Mouse (Mus musculus) retina, embryonic 14.5 days (tissue): ENCODE results near the gene 9330161L09Rik.
"Not testable (repeated sequence)": the region's sequence is repeated elsewhere in the genome, so short reads cannot be mapped to it uniquely, and the experiment has no call there.

Source experiments
- DNase-seq: peaks from one replicate; pipeline ENCODE4 v3.0.0-alpha.2; 2015; ENCODE audit warnings: low spot score

Gene 9330161L09Rik

DNA sequence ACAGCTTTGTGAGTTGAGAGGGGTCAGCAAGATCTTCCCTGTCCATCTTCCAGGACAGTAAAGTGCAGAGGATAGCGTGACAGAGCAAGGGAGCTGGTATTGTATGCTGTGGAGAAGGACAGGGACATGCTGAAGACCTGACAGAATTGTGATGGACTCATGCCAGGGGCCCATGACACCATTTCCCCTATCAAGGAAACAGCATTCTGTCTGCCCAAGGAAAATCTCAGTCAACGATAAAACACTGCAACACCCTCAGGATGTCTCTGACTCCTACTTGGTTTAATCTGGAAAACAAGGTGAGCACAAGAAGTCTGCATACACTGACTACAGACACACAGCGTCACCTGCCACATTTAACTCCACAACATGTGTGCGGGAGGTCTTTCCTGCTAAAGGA, at the start of gene 9330161L09Rik:
Gene 9330161L09Rik, minus strand, starts transcription at position 101 of the 400 bp plus-strand sequence.
- no peak for DNase-seq

- DNase-seq: no peak
Measured at GRCm38 (mm10) chr12:103457140-103457539, 49.5 kb upstream of the 9330161L09Rik start, which contains the start of gene Ifi27l2b. Ifi27l2b (minus strand) TSS chr12:103457223.

GRCm38 (mm10) chr12:103456727-103457126, 49.1 kb upstream of the 9330161L09Rik start:
- DNase-seq: not testable (repeated sequence)

- DNase-seq: no peak
Measured at GRCm38 (mm10) chr12:103453361-103453760, 45.7 kb upstream of the 9330161L09Rik start.

- DNase-seq: no peak
Measured at GRCm38 (mm10) chr12:103445060-103445459, 37.4 kb upstream of the 9330161L09Rik start.

DNA sequence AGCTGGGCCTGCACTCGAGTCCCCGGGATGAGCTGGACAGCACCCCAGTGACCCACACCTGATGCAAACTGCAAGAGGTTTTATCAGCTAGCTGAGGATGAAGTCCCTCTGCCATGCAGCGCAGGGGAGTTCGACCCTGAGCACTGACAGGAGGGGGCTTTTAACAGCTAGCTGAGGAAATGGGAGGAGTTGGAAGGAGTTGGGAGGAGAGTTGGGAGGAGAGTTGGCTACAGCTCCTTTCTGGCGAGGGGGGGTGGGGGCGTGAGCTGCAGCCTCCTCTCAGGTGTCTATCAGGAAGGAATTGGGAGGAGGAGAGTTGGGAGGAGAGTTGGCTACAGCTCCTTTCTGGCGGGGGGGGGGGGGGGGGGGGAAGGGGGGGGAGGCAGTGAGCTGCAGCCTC, 36.6 kb upstream of the 9330161L09Rik start:
- not testable (repeated sequence) for DNase-seq

- no peak for DNase-seq
Measured at GRCm38 (mm10) chr12:103443524-103443923, 35.9 kb upstream of the 9330161L09Rik start, which contains the start of gene Ifi27l2a. Ifi27l2a (minus strand) TSS chr12:103443680.

- DNase-seq: no peak
Measured at GRCm38 (mm10) chr12:103437601-103438000, 30.0 kb upstream of the 9330161L09Rik start.

DNA sequence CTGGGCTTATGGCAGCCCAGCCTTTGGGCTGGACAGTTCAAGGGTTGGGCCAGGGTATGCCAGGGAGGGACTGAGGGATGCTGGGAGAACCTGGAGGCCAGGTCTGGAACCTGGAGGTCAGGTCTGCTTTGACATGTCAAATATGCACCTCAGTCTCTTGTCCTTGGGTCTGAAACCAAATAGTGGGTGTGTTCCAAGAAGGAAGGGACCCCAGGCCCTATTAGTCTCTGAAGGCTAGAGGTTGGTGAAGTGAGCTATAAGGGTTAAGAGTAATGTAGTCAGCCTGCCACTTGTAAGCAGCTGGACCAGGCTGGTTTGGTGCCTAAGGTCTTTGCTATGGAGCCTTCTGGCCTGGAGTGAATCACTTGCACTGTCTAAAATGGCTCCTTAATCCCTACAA, 27.2 kb upstream of the 9330161L09Rik start:
- DNase-seq: no peak

DNA sequence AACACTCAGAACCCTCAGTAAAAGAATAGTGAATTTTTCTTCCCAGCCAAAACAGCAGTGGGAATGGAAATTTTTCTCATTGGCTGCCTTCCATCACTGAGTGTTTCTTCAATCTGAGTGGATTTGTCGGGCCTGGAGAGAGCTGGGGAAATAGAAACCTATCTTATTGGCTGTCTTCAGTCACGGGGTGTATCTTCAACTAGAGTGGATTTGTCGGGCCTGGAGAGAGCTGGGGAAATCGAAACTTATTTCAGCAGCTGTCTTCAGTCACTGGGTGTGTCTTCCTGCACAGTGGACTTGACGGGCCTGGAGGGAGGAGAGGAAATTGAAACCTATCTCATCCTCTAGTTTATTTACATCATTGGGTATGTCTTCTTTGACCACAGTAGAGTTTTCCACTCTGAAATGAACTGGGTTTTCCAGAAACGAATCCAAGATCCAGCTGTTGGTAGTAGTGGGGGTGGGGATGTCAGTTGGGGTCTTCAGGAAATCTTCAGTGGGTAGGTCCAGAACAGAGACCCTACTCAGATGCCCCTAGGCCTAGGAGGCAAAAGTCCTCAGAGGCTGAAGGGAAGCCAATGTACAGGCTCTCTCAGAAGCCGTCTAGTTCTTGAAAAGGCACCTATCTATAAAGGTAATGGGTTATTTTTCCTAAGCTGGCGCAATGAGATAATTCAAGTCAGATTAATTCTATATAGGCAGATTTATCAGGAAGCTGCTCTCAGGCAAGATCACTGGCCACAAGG, 26.5 kb upstream of the 9330161L09Rik start, which contains the start of gene Ifi27:
Gene Ifi27, plus strand, starts transcription at position 226 of the 746 bp plus-strand sequence.
- DNase-seq: peak; percentile 1

- DNase-seq: no peak
Measured at GRCm38 (mm10) chr12:103433430-103433829, 25.8 kb upstream of the 9330161L09Rik start.

- no peak for DNase-seq
Measured at GRCm38 (mm10) chr12:103426710-103427109, 19.1 kb upstream of the 9330161L09Rik start.

- DNase-seq: peak; percentile 98
Measured at GRCm38 (mm10) chr12:103425729-103426470, 18.3 kb upstream of the 9330161L09Rik start, which contains the start of gene Ddx24. Ddx24 (minus strand) TSS chr12:103425830.

GRCm38 (mm10) chr12:103425016-103425728, 17.6 kb upstream of the 9330161L09Rik start:
- peak; percentile 1 for DNase-seq

GRCm38 (mm10) chr12:103408144-103408543, 524 bp upstream of the 9330161L09Rik start:
- no peak for DNase-seq

DNA sequence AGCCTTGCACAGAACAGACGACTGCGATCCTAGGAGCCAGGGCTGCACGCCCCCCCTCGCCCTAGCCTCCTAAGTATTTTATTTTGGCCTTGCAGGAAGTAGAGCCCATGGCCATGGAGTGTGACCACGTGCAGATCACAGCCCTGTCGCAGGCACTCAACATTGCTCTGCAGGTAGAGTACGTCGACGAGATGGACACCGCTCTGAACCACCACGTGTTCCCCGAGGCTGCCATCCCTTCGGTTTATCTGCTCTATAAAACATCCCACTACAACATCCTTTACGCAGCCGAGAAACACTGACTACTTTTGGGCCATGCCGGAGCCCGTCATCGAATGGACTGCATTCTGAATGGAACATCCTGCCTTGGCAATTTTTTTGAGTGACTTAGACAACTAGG, 3.5 kb downstream of the 9330161L09Rik start:
- no peak for DNase-seq

DNA sequence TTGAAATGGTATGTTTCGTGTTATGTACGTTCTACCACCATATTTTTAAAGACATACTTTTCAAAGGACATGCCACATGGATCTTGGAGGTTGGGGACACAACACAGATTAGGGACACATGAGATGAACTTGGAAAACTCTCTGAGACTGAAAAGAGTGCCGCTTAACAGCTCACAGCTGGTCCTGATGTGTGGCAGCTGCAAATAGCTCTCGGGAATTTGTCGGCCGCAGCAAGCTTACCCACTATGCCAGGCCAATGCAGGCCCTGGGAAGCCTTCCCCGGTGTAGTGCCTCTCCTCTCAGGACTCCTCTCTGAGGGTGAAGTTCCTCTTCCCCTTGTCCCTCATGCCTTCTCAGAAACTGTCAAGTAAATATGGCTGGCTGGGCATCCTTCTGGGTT, 10.9 kb downstream of the 9330161L09Rik start:
- DNase-seq: no peak

DNA sequence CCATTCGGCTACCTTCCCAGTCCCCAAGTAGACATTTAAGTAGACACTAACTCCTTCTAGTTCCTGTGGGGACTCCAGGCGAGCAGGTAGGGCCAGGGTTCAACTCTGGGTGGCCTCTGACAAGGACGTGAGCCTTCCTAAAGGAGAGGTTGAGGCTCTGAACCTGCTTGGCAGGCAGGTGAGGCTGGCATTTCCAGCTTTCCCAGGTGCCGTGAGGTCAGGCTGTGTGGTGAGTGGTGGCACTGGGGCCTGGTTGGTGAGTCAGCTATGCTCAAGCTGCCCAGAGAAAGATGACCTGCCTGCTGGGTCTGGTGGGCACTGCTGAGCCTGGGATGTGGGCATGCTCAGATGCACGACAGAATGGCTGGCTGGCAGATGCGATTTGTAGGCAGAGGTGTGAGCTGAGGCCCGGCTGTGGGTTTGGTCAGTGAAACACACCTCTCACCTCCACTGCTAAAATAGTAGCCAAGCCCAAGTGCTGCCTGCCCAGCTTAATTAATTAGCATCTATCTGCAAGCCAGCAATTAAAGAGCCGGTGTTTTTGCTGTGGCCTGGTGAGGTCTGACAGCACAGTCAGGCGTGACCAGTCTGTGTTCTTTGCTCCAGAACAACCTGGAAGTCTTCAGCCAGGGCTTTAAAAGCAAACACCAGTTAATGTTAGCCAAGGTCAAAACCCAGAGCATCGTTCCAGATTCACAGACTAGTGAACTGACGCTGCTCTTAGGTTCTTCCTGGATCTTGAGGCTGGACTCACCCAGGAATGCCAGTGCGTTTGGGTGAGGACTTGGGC, 11.9 kb downstream of the 9330161L09Rik start:
- no peak for DNase-seq

DNA sequence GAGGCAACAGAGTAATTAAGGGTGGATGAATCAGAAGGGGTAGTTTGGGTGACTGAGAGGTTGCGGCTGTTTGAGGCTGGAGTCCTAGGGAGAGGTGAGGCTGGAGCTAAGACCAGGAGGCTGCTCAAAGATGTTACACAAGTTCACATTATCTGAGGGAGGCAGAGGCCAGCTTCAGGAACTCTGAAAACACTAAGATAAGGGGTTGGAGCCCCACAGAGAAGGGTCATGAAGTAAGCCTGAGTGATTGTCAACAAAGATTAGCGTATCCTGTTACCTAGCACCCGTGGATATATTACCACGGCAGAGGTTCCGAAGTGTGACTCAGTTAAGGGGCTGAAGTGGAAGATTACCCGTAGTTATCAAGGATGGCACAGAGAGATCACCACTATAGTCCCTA, 14.1 kb downstream of the 9330161L09Rik start:
- DNase-seq: no peak

DNA sequence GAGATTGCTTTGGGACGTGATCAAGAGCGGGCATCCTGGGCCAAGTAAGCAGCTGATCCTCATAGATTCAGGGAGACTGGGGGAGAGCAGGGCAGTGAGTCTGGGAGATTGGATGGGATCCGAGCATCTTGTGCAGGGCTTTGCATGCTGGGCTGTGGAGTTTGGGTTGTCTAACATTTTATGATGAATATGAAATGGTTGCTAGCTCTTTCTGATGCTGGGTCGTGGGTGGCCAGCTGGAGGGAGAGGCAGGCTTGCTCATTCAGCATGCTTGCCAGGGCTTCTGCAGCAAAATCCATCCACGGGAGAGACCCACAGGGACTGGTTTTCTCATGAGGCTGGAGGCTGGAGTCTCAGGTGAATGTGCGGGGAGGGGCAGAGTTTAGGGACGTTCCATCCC, 16.5 kb downstream of the 9330161L09Rik start:
- DNase-seq: no peak

- DNase-seq: no peak
Measured at GRCm38 (mm10) chr12:103389982-103390381, 17.6 kb downstream of the 9330161L09Rik start.
